Mouse (Mus musculus) gastrocnemius, postnatal 25 days (tissue): ENCODE results near the gene Pik3r3. TPM values are rescaled to one million over a fixed set of nuclear protein-coding genes. Genes with fewer than 3 reads are reported as not detected.
A peak's percentile ranks its signal among the peaks of the same experiment; 100 is the strongest.
"Not testable (repeated sequence)": the region's sequence is repeated elsewhere in the genome, so short reads cannot be mapped to it uniquely, and the experiment has no call there.

Experiments used
- DNase-seq: peaks from one replicate; pipeline ENCODE4 v3.0.0; 2022
- total RNA-seq, 2 experiments: library from RNA; stranded (reverse); gene quantifications; 1 replicate in 1 of 2; 2 replicates in 1 of 2; pipeline ENCODE4 v1.2.3; 2021

Gene Pik3r3
- total RNA-seq, 2 experiments from 2014 or later, result 5.3 to 6.8 TPM

DNA sequence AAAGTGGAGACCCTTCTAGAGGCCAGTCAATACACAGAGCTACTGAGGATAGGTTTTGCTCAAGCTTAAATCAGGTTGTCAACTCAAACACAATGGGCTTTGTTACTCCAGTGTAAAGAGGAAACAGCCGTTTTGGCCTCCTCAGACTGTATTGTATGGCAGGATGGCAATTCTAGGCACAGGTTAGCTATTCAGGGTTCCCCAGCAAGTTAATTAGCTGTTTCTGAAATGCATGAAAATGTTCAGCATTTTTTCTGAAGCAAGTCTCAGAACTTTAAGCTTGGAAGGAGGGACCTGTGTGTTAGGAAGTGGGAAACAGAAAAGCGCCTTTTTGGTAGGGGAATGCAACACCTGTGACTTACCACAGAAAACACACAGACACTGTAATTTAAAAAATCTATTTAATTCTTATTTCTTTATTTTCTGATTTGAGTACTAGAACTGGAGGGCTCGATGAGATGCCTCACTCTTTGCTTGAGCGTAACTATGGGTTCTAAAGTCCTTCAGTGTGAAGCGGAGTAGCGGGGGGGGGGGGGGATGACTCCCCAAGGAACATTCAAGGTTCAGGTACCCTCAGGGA is 1.3 kb upstream of the Pik3r3 start:
- DNase-seq, result no peak

DNA sequence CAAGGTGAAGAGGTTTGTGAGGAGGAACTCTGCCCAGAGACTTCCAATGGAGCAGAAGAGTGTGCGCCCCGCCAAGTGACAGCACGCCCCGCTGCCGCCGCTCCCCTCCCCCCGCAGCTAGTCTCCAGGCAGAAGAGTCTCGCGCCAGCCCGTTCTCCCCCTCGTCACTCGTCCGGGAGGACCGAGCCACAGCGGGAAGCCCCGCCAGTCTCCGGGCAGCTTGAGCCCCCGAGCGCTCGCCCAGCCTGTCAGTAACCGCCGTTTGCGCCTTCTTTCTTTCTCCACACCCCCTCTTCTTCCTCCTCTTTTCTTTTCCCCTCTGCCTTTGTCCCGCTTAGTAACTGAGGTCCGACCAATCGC is 658 bp upstream of the Pik3r3 start:
- DNase-seq, result no peak

DNA sequence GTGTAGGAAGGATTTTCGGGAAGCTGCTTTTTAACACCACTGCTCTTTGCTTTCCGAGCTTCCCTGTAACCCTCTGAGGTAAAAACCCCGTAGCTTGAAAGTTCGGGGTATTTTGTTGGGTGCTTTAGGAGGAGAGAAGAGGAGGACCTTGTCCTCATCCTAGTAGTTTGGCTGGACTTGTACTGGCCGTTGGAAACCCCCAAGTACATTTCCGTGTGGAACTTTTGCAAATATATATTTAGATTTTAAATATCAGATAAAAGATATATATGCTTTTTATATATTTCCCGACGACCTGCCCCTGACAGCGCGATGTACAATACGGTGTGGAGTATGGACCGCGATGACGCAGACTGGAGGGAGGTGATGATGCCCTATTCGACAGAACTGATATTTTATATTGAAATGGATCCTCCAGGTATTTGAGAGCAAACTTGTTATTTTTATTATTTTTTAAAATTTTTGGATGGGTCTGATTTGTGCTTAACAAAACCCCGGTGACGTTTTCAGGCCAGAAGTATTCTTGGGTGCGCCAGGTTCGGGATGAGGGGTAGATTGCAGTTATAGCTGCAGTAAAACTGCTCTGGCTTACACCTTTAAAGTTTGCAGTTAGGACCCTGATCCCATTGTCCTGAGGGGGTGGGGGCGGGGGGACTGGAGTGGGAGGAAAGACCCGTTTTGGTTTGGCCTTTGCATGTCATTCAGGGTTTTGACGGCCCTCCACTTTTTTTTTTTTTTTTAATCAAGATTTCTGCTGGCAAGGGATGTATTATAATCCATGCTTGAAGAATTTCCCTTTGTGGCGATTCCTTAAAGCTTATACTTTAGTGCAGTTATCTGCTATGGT is 801 bp downstream of the Pik3r3 start:
- DNase-seq, result no peak

DNA sequence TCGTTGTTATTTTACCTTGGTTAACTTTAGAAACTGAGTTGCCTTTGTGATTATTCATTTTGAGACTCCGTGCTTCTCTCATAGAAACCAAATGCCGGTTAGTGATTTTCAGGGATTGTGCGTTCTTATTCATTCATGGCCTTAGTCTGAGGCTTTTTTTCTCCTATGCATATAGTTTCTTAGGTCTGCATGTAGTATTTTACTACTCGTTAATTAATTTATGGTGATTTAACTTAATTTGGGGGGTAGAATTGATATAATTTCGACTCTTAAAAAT is 1.4 kb downstream of the Pik3r3 start:
- DNase-seq, result no peak

DNA sequence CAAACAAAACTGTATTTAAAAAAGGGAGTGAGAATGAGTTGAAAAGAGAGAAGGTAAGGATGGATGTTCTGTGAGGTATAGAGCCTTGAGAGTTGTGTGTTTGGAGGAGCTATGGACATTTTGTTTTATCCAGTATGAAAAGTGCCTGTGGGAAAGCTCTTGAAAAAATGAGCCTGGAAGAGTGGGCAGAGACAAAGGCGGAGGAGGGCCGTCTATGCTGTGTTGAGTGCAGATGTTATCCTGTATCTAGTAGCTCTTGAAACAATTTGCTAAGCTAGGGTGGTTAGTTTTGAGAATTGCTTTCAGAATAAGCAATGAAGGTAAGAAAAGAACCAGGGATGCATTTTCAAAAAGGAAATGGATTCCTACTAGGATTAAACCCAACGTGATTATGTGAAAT is 22.0 kb downstream of the Pik3r3 start:
- DNase-seq, result no peak

DNA sequence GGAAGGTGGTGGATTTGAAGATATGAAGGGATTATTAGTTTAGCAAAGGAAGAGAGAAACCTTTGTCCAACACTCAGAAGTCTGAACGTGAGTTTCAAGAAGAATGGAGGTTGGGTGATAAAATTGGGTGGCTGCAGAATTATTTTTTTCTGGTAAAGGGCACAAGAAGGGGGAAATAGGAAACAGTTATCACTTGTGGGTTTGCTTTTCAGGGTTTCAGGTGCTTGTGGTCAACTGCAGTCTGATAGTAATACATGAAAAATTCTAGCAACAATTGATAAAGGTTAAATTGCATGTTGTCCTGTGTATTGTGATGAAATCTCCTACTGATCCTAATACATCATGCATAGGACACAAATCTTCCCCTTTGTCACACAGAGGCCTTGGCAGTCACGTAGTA is 22.8 kb downstream of the Pik3r3 start:
- no peak for DNase-seq

DNA sequence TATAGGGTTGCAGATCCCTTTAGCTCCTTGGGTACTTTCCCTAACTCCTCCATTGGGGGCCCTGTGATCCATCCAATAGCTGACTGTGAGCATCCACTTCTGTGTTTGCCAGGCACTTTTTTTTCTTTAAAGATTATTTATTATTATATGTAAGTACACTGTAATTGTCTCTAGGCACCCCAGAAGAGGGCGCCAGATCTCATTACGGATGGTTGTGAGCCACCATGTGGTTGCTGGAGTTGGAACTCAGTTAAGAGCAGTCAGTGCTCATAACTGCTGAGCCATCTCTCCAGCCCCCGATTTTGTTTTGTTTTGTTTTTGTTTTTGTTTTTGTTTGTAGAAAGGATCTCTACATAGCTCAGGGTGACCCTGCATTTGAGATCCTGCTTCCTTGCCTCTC is 24.5 kb downstream of the Pik3r3 start:
- not testable (repeated sequence) for DNase-seq

DNA sequence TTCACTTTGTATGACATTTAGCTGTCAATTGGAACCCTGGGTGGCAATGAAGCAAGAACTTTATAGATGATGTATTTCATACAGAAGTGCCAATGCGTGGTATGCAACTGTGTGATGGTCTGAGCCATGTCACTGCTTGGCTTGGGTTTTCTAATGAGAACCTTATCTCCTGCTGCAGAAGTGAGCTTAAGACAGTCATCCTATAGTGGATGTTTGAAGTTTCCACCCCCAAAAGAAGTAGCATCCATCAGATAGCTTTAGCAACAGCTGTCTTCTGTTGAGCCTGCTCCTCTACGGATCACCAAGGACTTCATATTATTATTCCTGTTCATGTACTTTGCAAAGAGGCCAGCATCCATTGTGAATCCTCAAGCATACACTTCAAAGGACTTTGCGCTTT is 28.6 kb downstream of the Pik3r3 start:
- DNase-seq, result no peak

DNA sequence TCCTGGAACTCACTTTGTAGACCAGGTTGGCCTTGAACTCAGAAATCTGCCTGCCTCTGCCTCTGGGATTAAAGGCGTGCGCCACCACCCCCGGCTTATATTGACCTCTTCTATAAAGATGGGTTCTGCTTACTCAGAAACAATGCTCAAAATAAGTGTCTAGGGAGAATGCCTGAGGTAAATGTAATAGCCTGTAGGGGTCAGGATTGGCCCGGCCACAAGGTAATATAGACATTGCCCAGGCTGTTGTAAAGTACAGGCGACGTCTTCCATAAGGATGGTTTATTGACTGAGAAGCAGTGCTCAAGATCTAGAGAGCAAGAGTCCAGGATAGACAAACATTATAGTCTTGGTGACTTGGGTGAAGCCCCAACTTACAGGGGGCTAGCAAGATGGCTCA is 46.8 kb downstream of the Pik3r3 start:
- DNase-seq, result no peak

DNA sequence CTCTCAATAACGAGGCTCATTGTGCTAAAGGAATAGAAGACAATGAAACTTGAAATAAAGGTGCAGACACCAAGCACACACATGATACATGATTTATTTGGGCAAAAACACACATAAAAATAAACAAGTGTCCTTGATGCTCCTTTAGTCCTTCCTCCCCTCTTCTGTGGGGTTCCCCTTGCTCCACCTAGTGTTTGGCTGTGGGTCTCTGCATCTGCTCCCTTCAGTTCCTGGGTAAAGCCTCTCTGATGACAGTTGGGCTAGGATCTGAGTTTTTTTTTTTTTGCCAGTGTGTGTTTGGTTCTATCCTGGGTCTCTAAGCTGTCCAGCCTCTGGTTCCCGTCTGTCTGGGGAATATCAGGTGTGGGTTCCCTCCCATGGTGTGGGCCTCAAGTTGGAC is 60.8 kb downstream of the Pik3r3 start:
- no peak for DNase-seq

DNA sequence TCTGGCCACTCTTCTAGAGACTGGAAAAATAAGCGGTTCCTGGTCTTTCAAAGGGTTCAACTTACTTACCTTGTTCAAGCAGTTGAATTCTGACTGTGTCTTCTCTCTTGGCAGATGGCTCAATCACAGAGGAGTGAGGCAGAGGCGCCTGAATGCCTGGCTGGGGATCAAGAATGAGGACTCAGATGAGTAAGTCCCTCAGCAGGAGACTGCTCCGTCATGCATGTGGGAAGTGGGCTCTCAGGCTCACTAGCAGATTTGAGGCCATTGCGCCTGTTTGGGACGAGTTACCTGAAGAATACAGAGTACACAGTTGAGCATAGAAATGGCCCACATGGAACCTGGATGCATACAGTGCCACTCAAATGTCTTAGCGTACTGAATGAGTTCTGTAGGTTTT is 70.1 kb downstream of the Pik3r3 start:
- DNase-seq, result no peak

DNA sequence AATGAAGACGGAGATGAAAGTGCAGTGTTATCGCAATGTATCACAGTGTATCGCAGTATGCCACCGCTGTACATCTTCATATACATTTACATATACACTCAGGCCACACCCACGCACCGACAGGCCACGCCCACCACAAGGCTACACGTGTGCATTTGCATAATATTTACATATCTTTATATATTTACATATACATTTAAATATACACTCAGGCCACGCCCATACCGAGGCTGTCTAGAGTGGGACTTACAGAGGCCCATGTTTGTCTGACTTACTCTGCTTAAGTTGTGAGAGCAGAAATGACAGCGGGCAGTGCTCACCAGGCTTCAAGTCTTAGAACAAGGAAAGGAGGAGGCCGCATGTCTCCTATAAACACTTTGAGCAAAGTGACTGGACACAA is 71.9 kb downstream of the Pik3r3 start:
- DNase-seq, result no peak

DNA sequence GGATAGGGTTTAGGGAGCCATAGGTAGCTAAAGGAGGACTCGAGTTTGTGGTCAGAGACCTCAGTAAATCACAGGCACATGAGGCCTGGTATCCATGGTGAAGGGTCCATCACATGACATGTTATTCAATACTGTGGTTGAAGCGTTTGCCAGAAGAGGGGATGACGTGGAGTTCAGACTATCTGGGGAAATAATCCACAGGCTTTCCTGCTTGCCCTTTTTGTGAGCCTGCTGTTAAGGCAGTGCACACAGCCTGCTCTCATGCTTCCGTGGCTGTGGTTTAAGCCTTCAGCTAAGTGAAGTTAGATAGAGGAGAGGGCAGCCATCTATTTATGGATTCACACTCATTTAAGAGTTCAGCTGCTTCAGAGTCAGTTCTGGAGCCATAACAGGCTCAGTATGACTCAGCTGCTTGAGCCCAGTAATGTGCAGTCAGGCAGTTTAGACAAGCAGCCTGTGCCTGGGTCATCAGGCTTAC is 79.5 kb downstream of the Pik3r3 start:
- peak; percentile 43 for DNase-seq

DNA sequence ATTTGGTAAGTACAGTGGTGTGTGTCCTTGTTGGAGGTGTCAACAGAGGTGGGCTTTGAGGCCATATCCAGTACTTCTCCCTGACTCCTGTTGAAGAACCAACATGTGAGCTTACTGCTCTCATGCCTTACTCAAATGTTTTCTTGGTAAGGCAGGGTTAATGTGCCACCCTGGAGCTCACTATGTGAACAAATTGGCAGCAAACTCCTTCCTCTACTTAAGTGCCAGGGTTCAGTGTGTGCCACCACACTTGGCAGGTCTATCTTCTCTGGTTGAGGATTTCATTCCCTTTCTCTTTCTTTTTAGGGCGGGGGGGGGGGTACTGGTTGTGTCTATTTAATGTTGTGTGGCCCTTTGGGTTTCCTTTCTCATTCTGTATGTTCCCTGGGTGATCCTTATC is 83.1 kb downstream of the Pik3r3 start:
- DNase-seq, result no peak

DNA sequence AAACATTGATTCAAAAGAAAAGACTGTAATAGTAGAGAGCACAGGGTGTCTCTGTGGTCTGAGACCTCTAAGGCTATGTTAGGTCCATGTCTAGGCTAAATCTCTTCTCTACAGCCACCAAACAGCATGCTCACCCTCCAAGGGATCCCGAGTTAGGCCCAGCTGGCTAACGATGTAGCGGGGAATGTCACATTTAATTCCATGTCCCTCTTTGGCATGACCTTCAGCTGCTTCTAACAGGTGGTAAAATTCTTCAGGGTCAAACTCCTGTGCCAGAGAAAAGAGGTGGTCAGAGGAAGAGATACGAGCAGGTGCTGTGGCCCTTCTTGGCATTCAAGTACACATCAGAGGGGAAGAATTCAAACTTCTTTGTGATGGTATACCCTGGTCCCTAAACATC is 96.2 kb downstream of the Pik3r3 start:
- DNase-seq, result no peak

DNA sequence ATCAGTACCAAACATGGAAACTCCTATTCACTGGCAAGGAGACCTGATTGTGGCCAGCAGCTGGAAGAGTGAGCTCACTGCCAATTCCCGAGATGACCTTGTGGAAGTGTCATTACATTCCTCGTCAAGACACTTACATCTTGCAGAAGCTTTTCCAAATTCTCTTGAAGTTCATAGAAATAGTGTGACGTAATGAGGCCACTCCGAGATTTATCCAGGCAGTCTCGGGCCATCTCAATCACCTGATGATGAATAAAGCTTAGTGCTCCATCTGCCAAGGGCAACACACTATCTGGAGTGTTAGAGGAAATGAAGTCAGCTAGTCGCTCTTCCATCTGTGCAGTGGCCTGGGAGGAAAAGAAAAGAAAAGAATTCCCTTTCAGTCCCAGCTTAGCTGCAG is 100.7 kb downstream of the Pik3r3 start:
- DNase-seq, result no peak

DNA sequence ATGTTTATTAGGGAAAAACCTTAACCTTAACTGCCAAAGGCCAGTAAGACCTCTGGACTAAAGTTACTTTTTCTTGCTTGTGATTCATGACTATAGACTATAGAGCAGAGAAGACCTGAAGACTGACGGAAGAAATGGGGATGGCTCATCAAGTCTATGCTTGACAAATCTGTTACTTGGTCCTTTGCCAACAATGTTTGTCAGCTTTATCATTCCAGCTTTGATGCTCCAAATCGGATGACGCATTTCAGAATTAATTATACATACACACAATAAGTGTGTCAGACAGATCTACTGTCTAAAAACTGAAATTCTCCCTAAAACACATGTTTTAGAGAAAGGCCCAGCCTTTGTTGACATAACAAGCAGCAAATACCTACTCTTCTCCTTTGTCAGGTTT is 107.8 kb downstream of the Pik3r3 start:
- DNase-seq, result no peak

DNA sequence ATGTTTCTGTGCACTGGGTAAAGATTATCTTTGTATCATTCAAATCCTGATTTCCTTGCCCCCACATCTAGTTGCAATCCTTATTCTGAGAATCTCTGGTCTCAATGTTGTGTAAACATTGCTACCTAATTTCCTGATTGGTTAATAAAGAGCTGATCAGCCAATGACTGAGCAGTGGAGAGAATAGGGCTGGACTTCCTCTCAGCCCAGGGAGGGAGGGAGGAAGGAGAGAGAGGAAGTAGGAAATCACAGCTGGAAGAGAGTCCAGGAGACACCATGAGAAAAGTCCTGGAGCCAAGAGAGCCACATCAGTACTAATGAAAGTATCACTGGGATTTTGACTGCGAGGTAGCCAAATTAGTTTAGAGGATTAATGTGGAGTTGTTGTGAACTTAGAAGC is 114.9 kb downstream of the Pik3r3 start:
- DNase-seq, result no peak

DNA sequence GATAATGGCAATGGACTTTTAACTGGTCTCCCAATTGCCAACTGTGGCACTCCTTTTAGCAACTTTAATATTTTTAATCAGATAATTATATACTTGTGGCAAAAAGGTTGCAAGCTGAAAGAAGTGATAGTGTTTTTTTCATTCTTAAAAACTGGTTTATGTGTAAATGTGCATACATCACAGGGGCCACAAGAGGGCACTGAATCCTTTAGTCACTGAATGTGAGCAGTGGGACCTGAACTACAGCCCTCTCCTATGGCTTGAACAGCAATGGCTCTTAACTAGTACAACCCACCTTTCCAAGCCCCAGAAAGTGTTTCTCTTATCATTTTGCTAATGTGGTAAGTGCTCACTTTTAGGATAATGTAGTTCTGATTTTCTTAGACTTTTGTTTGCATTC is 120.7 kb downstream of the Pik3r3 start:
- no peak for DNase-seq

DNA sequence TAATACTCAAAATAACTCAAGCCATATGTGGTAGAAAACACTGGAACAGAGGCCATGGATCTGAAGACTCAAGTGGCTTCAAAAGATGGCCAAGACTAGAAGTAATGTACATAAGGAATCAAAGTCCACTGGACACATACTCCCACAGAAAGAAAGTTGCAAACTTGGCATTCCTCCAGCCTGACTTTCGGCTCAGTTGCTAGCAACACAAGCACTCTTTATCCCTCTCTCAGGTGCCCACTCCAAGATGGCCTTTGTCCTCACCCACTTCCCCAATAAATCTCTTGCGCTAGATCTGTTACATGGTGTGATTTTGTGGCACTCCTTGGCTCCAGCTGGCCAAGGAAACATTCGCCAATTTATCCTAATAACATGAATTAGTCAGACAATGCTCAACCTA is 131.1 kb downstream of the Pik3r3 start:
- no peak for DNase-seq
